ENCODE assay signal across 8 mouse cellular contexts in the genomic region with DNA sequence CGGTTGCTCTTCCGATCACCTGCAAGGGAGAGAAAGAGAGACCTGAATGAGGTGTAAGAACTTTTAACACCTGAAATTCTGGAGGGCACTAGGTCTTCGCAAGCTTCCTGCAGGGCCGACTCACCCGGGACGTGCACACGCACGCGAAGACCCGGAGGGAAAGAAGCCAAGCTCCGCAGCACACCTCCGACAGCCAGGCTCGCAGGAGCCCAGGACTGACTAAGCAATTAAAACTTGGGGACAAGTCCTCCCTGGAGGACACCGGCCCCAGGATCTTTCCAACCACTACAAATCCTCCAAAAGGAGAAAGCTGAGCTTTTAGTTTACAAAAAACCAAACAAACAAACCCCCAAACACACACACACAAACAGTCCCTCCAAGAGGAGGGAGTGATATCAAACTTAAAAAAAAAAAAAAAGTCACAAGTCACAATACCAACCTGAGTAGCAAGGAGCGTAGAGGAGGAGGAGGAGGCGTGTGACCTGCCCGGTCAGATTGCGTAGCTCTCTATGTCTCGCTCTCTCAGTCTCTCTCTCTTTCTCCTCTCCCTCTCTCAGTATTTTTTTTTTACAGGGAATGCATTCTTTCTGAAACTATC. TPM values are rescaled to one million over a fixed set of nuclear protein-coding genes. Genes with fewer than 3 reads are reported as not detected.
DNase-seq lines count a peak whose midpoint lies in the region; ATAC-seq and TF ChIP-seq lines count a peak whose summit lies in the region.

No protein-coding gene starts in this region.

- H3K36me3 ChIP-seq in kidney, postnatal 0 days (ENCODE audit: insufficient read depth, low read length), result no peaks in the 10 kb centered on the region
- H3K36me3 ChIP-seq in intestine, embryonic 16.5 days (ENCODE audit: control insufficient read depth, insufficient read depth, low read length), result no peaks in the 10 kb centered on the region
- H3K36me3 ChIP-seq in neural tube, embryonic 14.5 days (ENCODE audit: control insufficient read depth, insufficient read depth, low read length), result no peaks in the 10 kb centered on the region

- peak overlapping the region; percentile 57 for H3K4me3 ChIP-seq in kidney, postnatal 0 days (replicated peaks; ENCODE audit: low read depth, low read length)
- H3K4me3 ChIP-seq in intestine, embryonic 16.5 days (ENCODE audit: low read length), result peak overlapping the region; percentile 54
- peak overlapping the region; percentile 26 for H3K4me3 ChIP-seq in neural tube, embryonic 14.5 days (ENCODE audit: low read depth, low read length)
- H3K4me3 ChIP-seq in cerebellum, adult 2 months (replicated peaks; ENCODE audit: insufficient read depth, low read depth, low read length), result no peak overlapping the region

- no peaks in the 10 kb centered on the region for H3K9me3 ChIP-seq in kidney, postnatal 0 days (replicated peaks; ENCODE audit: low read length)
- no peaks in the 10 kb centered on the region for H3K9me3 ChIP-seq in intestine, embryonic 16.5 days (ENCODE audit: control insufficient read depth, low read length)
- no peaks in the 10 kb centered on the region for H3K9me3 ChIP-seq in neural tube, embryonic 14.5 days (ENCODE audit: control insufficient read depth, low read length)

- no peak for TF ChIP-seq CTCF in kidney, postnatal 0 days (IDR thresholded peaks at IDR 0.05; ENCODE audit: low read depth)
- TF ChIP-seq CTCF in cerebellum, adult 2 months (IDR thresholded peaks at IDR 0.05; ENCODE audit: borderline replicate concordance, insufficient read depth, low read depth, low read length), result no peak

- H3K27me3 ChIP-seq in kidney, postnatal 0 days (ENCODE audit: insufficient read depth, low read length), result peaks cover 30% of the 10 kb centered on the region
- H3K27me3 ChIP-seq in intestine, embryonic 16.5 days (replicated peaks; ENCODE audit: control insufficient read depth, insufficient read depth, low read length), result peaks cover 74% of the 10 kb centered on the region
- peaks cover 35% of the 10 kb centered on the region for H3K27me3 ChIP-seq in neural tube, embryonic 14.5 days (ENCODE audit: control insufficient read depth, insufficient read depth, low read length)
- H3K27me3 ChIP-seq in cerebellum, adult 2 months (ENCODE audit: control insufficient read depth, insufficient read depth, low read length), result peaks cover 23% of the 10 kb centered on the region

- H3K27ac ChIP-seq in kidney, postnatal 0 days, result peak overlapping the region; percentile 67
- H3K27ac ChIP-seq in intestine, embryonic 16.5 days (ENCODE audit: low read length), result no peak overlapping the region
- no peak overlapping the region for H3K27ac ChIP-seq in neural tube, embryonic 14.5 days (ENCODE audit: low read depth, low read length)
- H3K27ac ChIP-seq in cerebellum, adult 2 months (ENCODE audit: insufficient read depth, low read length), result no peak overlapping the region

- peaks cover 4% of the 10 kb centered on the region; the same call in 1 of the 2 replicates for H3K4me1 ChIP-seq in kidney, postnatal 0 days (replicated peaks; ENCODE audit: insufficient read depth, low read length)
- peaks cover 37% of the 10 kb centered on the region for H3K4me1 ChIP-seq in intestine, embryonic 16.5 days (ENCODE audit: control insufficient read depth, insufficient read depth, low read length)
- H3K4me1 ChIP-seq in neural tube, embryonic 14.5 days (ENCODE audit: control insufficient read depth, insufficient read depth, low read length), result peaks cover 3% of the 10 kb centered on the region; the same call in 1 of the 2 replicates
- H3K4me1 ChIP-seq in cerebellum, adult 2 months (ENCODE audit: control insufficient read depth, insufficient read depth, low read length), result no peaks in the 10 kb centered on the region; the same call in 1 of the 2 replicates

- H3K9ac ChIP-seq in kidney, postnatal 0 days (ENCODE audit: low read depth, low read length), result peak overlapping the region; percentile 58; the same call in 1 of the 2 replicates
- H3K9ac ChIP-seq in intestine, embryonic 16.5 days (ENCODE audit: low read depth, low read length), result peak overlapping the region; percentile 55; the same call in 1 of the 2 replicates
- no peak overlapping the region for H3K9ac ChIP-seq in neural tube, embryonic 14.5 days (replicated peaks; ENCODE audit: low read depth, low read length)

- TF ChIP-seq POLR2A in cerebellum, adult 2 months (IDR thresholded peaks at IDR 0.05; ENCODE audit: borderline replicate concordance, insufficient read depth, low read length), result no peak

- under 1% methylated on average over 19 of the region's 19 CpGs for WGBS in kidney, postnatal 0 days
- under 1% methylated on average over 19 of the region's 19 CpGs for WGBS in intestine, embryonic 16.5 days
- WGBS in neural tube, embryonic 14.5 days, result 1% methylated on average over 19 of the region's 19 CpGs
- 3% methylated on average over 19 of the region's 19 CpGs for WGBS in cerebellum, adult 2 months

- H3K4me2 ChIP-seq in kidney, postnatal 0 days (ENCODE audit: low read length), result peak overlapping the region; percentile 91
- H3K4me2 ChIP-seq in intestine, embryonic 16.5 days (ENCODE audit: low read depth, low read length), result peak overlapping the region; percentile 97
- peak overlapping the region; percentile 50 for H3K4me2 ChIP-seq in neural tube, embryonic 14.5 days (ENCODE audit: low read depth, low read length)

- DNase-seq in kidney, postnatal 0 days (ENCODE audit: low spot score), result no peak
- DNase-seq in kidney, postnatal 10 days, result no peak
- DNase-seq in cerebellum, adult 2 months, result no peak
- no peak for DNase-seq in right cerebral cortex, postnatal 14 days
- no peak for DNase-seq in spleen, postnatal 14 days (ENCODE audit: low spot score in 2 of 2)

- no peak for ATAC-seq in kidney, postnatal 0 days (replicated peaks; ENCODE audit: low FRiP score, low read depth)
- peak; percentile 1; the same call in 1 of the 2 replicates for ATAC-seq in common myeloid progenitor, adult 5-6 weeks (replicated peaks; ENCODE audit: low read depth, poor library complexity, severe bottlenecking)
- ATAC-seq in intestine, embryonic 16.5 days, result no peak
- no peak for ATAC-seq in neural tube, embryonic 14.5 days (ENCODE audit: low read depth)

RNA-seq across cellular contexts. Expression of a gene that starts 3.0 kb away (rescaled TPM):
- polyA plus RNA-seq in kidney, postnatal 0 days (2015; fragmentation: Nextera tagmentation; extraction: Ambion mirVana), result 3.3 and 5.0 TPM in 2 replicates
- not detected in 2 replicates for total RNA-seq in common myeloid progenitor, adult 5-6 weeks (2017)
- polyA plus RNA-seq in intestine, embryonic 16.5 days (2015; fragmentation: Nextera tagmentation; extraction: Ambion mirVana), result not detected in 2 replicates
- 0.94 TPM in 1 of 2 replicates, not detected in the other for polyA plus RNA-seq in neural tube, embryonic 14.5 days (2014; fragmentation: Nextera tagmentation; extraction: Ambion mirVana)
- polyA plus RNA-seq in cerebellum, adult 2 months (2012; rRNA removed), result 0.30 TPM in 1 of 2 replicates, not detected in the other

RNA-seq across cellular contexts. Expression of a gene that starts 11.3 kb away (rescaled TPM):
- 12.5 and 18.7 TPM in 2 replicates for polyA plus RNA-seq in kidney, postnatal 0 days (2015; fragmentation: Nextera tagmentation; extraction: Ambion mirVana)
- not detected in 2 replicates for total RNA-seq in common myeloid progenitor, adult 5-6 weeks (2017)
- polyA plus RNA-seq in intestine, embryonic 16.5 days (2015; fragmentation: Nextera tagmentation; extraction: Ambion mirVana), result not detected in 2 replicates
- polyA plus RNA-seq in neural tube, embryonic 14.5 days (2014; fragmentation: Nextera tagmentation; extraction: Ambion mirVana), result 0.46 TPM in 1 of 2 replicates, not detected in the other
- polyA plus RNA-seq in cerebellum, adult 2 months (2012; rRNA removed), result not detected in 2 replicates

RNA-seq across cellular contexts. Expression of a gene that starts 11.8 kb away (rescaled TPM):
- polyA plus RNA-seq in kidney, postnatal 0 days (2015; fragmentation: Nextera tagmentation; extraction: Ambion mirVana), result 95.1 and 99.1 TPM in 2 replicates
- total RNA-seq in common myeloid progenitor, adult 5-6 weeks (2017), result 0.24 and 1.1 TPM in 2 replicates
- polyA plus RNA-seq in intestine, embryonic 16.5 days (2015; fragmentation: Nextera tagmentation; extraction: Ambion mirVana), result 2.0 and 2.1 TPM in 2 replicates
- polyA plus RNA-seq in neural tube, embryonic 14.5 days (2014; fragmentation: Nextera tagmentation; extraction: Ambion mirVana), result 8.7 and 13.3 TPM in 2 replicates
- 1.2 and 1.3 TPM in 2 replicates for polyA plus RNA-seq in cerebellum, adult 2 months (2012; rRNA removed)
